Mouse (Mus musculus) testis, adult 2 months (tissue): ENCODE measurements at regions not wholly inside any gene's neighbourhood (a gene's known extent, or its start where the extent isn't known, plus 50 kb on each side); places are given as distances from the start of the nearest gene placed in this dataset.

Experiments used
- CTCF ChIP-seq: fragments of 200-500 bp; IDR thresholded peaks from 2 replicates; pipeline ENCODE4 v1.5.1; 2012; ENCODE audit warnings: low read depth, mild to moderate bottlenecking, inconsistent platforms, low read length, moderate library complexity; ENCODE audit not compliant: control insufficient read depth, insufficient read depth, insufficient replicate concordance
- POLR2A ChIP-seq: fragments of 200-500 bp; IDR thresholded peaks from 2 replicates; pipeline ENCODE4 v1.6.1; 2012; ENCODE audit warnings: low read depth, mild to moderate bottlenecking, inconsistent platforms, low read length, moderate library complexity; ENCODE audit not compliant: control insufficient read depth

DNA sequence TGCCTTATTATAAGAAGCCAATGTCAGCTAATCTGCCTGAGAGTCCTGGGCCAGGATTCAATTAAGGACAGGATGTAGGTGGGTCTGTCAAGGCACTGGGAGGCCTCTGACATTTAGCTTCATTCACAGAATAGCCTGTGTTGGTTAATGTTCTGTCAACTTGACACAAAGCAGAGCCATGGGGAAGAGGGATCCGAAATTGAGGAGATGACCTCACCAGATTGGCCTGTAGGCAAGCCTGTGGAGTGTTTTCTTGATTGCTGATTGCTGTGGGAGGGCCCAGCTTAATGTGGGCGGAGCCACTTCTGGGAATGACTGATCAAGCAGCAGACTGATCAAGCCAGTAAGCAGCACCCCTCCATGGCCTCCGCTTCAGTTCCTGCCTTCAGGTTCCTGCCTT is 548.5 kb downstream of the Dok5 start:
- TF ChIP-seq CTCF (no peak), POLR2A (no peak)
